Mouse (Mus musculus): ENCODE results near the gene Ppt1.
"Not testable (repeated sequence)": the region's sequence is repeated elsewhere in the genome, so short reads cannot be mapped to it uniquely, and the experiment has no call there.

The Ppt1 gene

GRCm38 (mm10) chr4:122835530-122836402, at the start of gene Ppt1:
Gene Ppt1 (plus strand): TSS chr4:122836242.
- DNase-seq = peak; percentile 84

- no peak for DNase-seq
These were observed 46.5 kb upstream of the Ppt1 start for GRCm38 (mm10) chr4:122789335-122790089.

DNA sequence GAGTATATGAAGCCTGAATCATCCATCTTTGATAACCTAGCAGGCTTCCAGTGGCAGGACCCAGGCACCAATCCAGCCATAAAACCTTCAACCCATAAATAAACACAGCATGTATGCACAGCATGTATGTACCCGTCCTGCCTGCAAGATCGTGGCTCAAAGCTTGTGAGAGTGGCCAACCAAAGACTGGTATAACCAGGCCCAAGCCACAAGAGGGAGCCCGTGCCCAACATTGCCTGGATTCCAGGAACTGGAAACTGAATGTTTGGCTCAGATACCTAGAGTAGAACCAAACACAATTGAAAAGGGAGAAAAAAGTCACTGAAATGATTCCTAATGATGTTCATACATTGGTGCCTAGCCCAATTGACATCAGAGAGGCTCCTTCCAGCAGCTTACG, 27.9 kb upstream of the Ppt1 start:
- DNase-seq = peak; percentile 63

- no peak for DNase-seq
These were observed 24.9 kb upstream of the Ppt1 start for GRCm38 (mm10) chr4:122811180-122811579.

- DNase-seq = no peak
These were observed 24.2 kb upstream of the Ppt1 start for GRCm38 (mm10) chr4:122811824-122812223.

- no peak for DNase-seq
These were observed 19.8 kb upstream of the Ppt1 start for GRCm38 (mm10) chr4:122816202-122816601.

- not testable (repeated sequence) for DNase-seq
These were observed 15.1 kb upstream of the Ppt1 start for GRCm38 (mm10) chr4:122820941-122821340.

DNA sequence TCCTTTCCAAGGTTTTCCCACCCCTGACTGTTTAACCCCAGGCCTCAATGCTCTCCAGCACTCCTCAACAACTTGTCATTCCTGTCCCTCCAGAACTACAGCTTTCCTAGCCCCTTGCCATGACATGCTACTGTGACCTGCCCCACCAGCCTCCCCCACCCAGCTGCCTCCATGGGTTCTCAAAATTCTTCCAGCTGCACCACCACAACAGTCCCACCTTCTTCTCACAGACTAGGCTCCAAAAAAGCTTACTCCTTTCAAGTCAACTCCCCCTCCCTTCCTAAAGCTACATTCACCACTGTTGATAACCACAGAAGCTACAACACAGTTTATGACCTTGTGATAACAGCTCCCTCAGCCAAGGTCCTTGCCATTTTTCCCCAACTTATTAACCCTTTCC, 8.4 kb upstream of the Ppt1 start:
- DNase-seq = no peak

- no peak for DNase-seq
These were observed 6.7 kb upstream of the Ppt1 start for GRCm38 (mm10) chr4:122829339-122829738.

GRCm38 (mm10) chr4:122831888-122832287, 4.2 kb upstream of the Ppt1 start:
- no peak for DNase-seq

DNA sequence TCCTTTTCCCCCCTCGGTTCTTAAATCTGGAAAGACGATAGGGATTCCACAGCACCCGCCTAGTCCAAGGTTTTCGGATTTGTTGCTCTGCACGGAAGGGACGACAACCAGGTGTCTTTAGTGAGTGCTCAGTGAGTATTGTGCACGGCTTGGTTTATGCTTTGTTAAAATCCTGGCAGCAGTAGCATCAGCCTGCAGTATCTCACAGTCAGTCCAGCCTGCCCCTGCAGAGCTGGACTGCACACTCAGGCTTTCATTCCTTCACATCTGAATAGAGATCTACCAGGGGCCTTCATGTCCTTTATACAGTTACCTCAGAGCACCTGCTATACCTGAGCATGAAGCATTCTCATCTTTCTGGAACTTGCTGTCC, 347 bp downstream of the Ppt1 start:
- no peak for DNase-seq

- DNase-seq = no peak
These were observed 1.2 kb downstream of the Ppt1 start for GRCm38 (mm10) chr4:122837180-122837730.

DNA sequence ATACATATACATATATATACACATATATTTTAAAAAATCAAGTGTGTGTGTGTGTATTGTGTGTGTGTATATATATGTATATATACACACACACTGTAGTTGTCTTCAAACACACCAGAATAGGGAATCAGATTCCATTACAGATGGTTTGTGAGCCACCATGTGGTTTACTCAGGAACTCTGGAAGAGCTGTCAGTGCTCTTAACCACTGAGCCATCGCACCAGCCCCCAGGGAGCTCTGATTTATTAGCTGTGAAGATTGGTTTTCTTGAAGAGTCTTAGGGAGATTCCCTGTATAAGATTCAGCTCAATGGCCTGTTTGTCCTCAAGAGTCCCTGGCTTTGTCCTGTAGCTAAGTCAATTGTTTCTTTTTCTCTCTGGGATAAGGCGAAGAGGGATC, 2.0 kb downstream of the Ppt1 start:
- no peak for DNase-seq

GRCm38 (mm10) chr4:122838416-122838815, 2.4 kb downstream of the Ppt1 start:
- DNase-seq = no peak

DNA sequence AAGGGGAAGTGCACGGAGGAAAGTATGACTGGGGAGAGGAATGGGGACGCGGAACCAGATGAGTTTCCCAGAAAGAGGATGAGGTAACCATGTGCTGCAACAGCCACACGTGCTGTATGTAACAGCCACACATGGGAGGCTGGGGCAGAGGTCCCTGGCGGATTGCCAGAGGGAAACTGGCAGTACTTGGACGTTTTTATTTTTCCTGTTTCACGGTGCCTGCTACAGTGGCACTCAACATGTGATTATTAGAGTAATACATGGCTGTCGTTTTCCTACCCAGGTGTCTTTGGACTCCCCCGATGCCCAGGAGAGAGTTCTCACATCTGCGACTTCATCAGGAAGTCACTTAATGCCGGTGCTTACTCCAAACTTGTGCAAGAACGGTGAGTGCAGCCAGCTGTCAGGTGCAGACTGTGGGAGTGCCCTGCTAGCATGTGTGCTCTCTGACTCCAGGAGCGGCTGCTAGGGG, 12.1 kb downstream of the Ppt1 start:
- DNase-seq = no peak

GRCm38 (mm10) chr4:122851535-122851934, 15.5 kb downstream of the Ppt1 start:
- DNase-seq = no peak

DNA sequence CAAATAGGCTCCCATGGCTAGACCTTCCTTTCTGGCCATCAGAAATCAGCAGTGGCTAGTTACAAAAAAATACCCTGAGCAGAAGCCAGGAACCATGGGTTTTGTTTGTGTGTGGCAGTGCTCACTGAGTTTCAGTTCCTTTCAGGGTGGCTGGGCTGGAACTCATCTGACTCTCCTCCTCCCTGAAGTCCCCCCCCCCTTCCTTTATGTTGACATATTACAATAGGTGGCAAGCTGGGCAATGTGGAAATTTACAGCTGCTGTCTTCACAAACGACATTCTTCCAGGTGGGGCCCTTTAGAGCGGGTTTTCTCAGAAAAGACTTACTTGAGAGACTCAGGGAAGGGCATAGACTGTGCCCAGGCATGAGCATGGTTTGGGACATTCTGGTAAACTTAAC, 17.6 kb downstream of the Ppt1 start:
- no peak for DNase-seq

- no peak for DNase-seq
These were observed 18.7 kb downstream of the Ppt1 start for GRCm38 (mm10) chr4:122854770-122855169.

DNA sequence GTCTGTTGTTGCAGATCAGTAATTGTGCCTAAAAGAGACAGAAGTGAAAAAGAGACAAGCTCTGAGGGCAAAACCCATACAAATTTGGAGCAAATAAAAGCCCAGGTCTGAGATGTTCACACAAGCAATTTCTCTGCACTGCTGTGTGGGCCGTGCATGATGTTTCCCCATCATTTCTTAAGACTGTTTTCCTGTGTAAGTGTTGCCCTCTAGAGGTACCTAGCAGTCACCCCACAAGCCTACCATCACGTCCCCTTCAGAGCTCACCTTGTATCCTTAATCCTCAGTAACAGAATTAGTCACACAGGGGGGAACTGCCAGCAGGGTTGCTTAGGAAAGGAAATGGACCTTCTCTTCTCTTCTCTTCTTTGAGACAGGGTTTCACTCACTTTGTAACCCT, 21.9 kb downstream of the Ppt1 start:
- DNase-seq = no peak

- DNase-seq = no peak
These were observed 23.1 kb downstream of the Ppt1 start for GRCm38 (mm10) chr4:122859096-122859674.

GRCm38 (mm10) chr4:122861836-122862235, 25.8 kb downstream of the Ppt1 start:
- peak; percentile 12 for DNase-seq

GRCm38 (mm10) chr4:122868041-122868440, 32.0 kb downstream of the Ppt1 start:
- DNase-seq = no peak

DNA sequence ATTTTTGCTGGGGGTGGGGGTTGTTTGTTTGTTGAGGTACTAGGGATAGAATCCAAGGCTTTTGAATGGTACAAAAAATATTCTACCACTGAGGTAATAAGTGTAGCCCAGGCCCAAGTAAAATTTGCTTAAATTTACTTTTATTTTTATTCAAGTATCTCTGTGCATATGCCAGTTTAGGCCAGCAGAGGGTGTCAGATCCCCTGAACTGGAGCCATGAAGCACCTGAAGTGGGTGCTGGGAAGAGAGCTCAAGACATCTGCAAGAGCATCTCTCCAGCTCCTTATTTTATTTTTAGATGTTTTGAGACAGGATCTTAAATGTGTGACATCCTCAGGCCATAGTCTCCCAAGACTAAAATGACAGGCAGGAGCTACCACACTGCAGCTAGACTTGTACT, 34.0 kb downstream of the Ppt1 start:
- DNase-seq = no peak
